Mouse (Mus musculus) frontal cortex, adult (tissue): Measurements from ENCODE around the gene Dclre1a.

Source experiments
- ATAC-seq: cut with Nextera tagmentation; 2 replicates; pipeline ENCODE4 v1.9.2; 2017; ENCODE audit warnings: mild to moderate bottlenecking, moderate library complexity, mixed read lengths; ENCODE audit not compliant: low TSS enrichment

Dclre1a gene

GRCm38 (mm10) chr19:56485376-56486271, 62.4 kb downstream of the Dclre1a start:
- ATAC-seq: peak; percentile 27; the same call in 1 of the 2 replicates

- ATAC-seq: no peak
These were observed 63.2 kb downstream of the Dclre1a start for GRCm38 (mm10) chr19:56484630-56485375.
